Comparison of ENCODE assay signal across 17 mouse cellular contexts in the genomic region with DNA sequence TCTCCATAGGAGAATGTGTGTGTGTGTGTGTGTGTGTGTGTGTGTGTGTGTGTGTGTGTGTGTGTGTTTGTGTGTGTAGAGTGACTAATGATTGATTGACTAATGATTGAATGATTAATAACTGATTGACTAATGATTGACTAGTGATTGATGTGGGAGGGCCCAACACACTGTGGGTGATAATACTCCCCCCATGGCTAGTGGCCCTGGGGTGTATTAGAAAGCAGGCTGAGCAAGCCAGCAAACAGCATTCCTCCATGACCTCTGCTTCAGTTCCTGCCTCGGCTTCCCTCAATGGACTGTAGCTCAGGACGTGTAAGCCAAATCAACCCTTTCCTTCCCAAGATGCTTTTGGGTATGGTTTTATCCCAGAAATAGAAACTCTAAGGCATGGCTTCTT.
DNase-seq lines count a peak whose midpoint lies in the region; TF ChIP-seq lines count a peak whose summit lies in the region.
"Had no signal": no experiment of that assay in that cellular context is flagged by ENCODE, and none has a peak within 500 bp of the region (broad histone marks: within the 10 kb centered on the region; RNA-seq: fewer than 3 reads in every experiment).

No protein-coding gene starts in this region.

- TF ChIP-seq POLR2A in liver, adult 2 months (IDR thresholded peaks at IDR 0.05; ENCODE audit: extremely low read depth, insufficient read depth, low read length) = no peak

- no peak overlapping the region for H3K9ac ChIP-seq in liver, adult 2 months (ENCODE audit: low read depth, low read length)

- no peaks in the 10 kb centered on the region for H3K36me3 ChIP-seq in liver, adult 2 months (ENCODE audit: control insufficient read depth, insufficient read depth, low read length)
- H3K36me3 ChIP-seq: G1E had no signal

- TF ChIP-seq CTCF in liver, adult 2 months (IDR thresholded peaks at IDR 0.05; ENCODE audit: low read depth, low read length) = no peak

- peaks cover 20% of the 10 kb centered on the region for H3K4me1 ChIP-seq in liver, adult 2 months (ENCODE audit: control insufficient read depth, insufficient read depth, low read length)

- 25% methylated on average over 2 of the region's 2 CpGs for WGBS in liver, adult 2 months

- H3K27me3 ChIP-seq in liver, adult 2 months (ENCODE audit: control insufficient read depth, insufficient read depth, low read length) = no peaks in the 10 kb centered on the region
- H3K27me3 ChIP-seq: CH12.LX, Patski had no signal

- peak; percentile 83 for DNase-seq in heart, adult 11 months
- no peak for DNase-seq in heart, postnatal 10 days
- peak; percentile 74 for DNase-seq in liver, adult 2 months (ENCODE audit: extremely low read depth, low read depth, low spot score)
- no peak for DNase-seq in liver
- DNase-seq: adrenal gland, adult 2 months; adrenal gland, adult 8-10 months; adrenal gland, postnatal 10 days; adrenal gland, postnatal 14 days; adrenal gland, postnatal 25 days; adrenal gland, postnatal 36 days; B cell, adult 2 months; cerebellum, adult 11 months; cerebellum, adult 11-12 months; cerebellum, adult 18-20 months had no signal

- H3K79me2 ChIP-seq in liver, adult 2 months (ENCODE audit: control insufficient read depth, insufficient read depth, low read length) = 0 out of 2 replicates have a peak, but pooled peaks cover 3% of the 10 kb centered on the region

- 0 out of 2 replicates have a peak overlapping the region, but pooled peaks have one; percentile 18 for H3K27ac ChIP-seq in liver, adult 2 months (replicated peaks; ENCODE audit: insufficient read depth, low read depth, low read length)

- no peak overlapping the region for H3K4me3 ChIP-seq in liver, adult 2 months (ENCODE audit: insufficient read depth, low read depth, low read length)

- intact Hi-C loops in heart, postnatal 10 days (cut with DNase I) = no loop called here

Comparison
In these comparisons a context has a peak if more than half of its experiments do, and no peak if none do; other contexts are left out.
1. DNase-seq: peak in heart, adult 11 months (single experiment) and liver, adult 2 months (single experiment); none in heart, postnatal 10 days (0 of 2) and liver (single experiment).